Mouse (Mus musculus) CH12.LX (cell line): ENCODE results near the gene Prkch. TPM values are rescaled to one million over a fixed set of nuclear protein-coding genes. Genes with fewer than 3 reads are reported as not detected.

Experiments
- DNase-seq: peaks from one replicate; pipeline ENCODE4 v3.0.0-alpha.2; 2013; ENCODE audit errors: extremely low read depth
- H3K27ac ChIP-seq: 2 replicates; pipeline ENCODE4 v1.5.1; 2012; ENCODE audit warnings: low read depth, mild to moderate bottlenecking, control low read depth, moderate library complexity; ENCODE audit not compliant: insufficient read depth
- H3K27me3 ChIP-seq: replicated peaks from 2 replicates; pipeline ENCODE3; 2012; ENCODE audit warnings: inconsistent platforms
- H3K36me3 ChIP-seq, 2 experiments: replicated peaks in 1 of 2; 2 replicates each; pipeline versions ENCODE3 to v1.6.1; 2012; ENCODE audit warnings: inconsistent platforms in 1 of 2, low read length in 1 of 2, mild to moderate bottlenecking in 1 of 2, mixed read lengths in 1 of 2, moderate library complexity in 1 of 2; ENCODE audit not compliant: control insufficient read depth in 1 of 2, insufficient read depth in 1 of 2
- H3K4me1 ChIP-seq, 2 experiments: 2 replicates each; pipeline ENCODE4 v1.6.1; 2012; ENCODE audit warnings: inconsistent platforms in 1 of 2, moderate library complexity in 1 of 2; ENCODE audit not compliant: insufficient read depth in 2 of 2, control insufficient read depth in 1 of 2
- H3K4me2 ChIP-seq: 2 replicates; pipeline ENCODE4 v1.6.1; 2012; ENCODE audit warnings: low read depth, mild to moderate bottlenecking, control low read depth; ENCODE audit not compliant: poor library complexity, insufficient read depth, severe bottlenecking
- H3K4me3 ChIP-seq, 3 experiments: fragments of 150-350 bp in 1 of 3; sonication (generic) in 1 of 3; replicated peaks in 1 of 3; 2 replicates each; pipeline versions ENCODE3 to v1.5.1; 2011 to 2012; ENCODE audit warnings: low read depth in 2 of 3, low read length in 2 of 3, mild to moderate bottlenecking in 2 of 3, moderate library complexity in 2 of 3, control low read depth in 1 of 3, improper control_type of control experiment in 1 of 3, inconsistent platforms in 1 of 3, mixed read lengths in 1 of 3; ENCODE audit not compliant: poor library complexity in 1 of 3
- H3K79me2 ChIP-seq: replicated peaks from 2 replicates; pipeline ENCODE4 v1.6.1; 2012; ENCODE audit warnings: mild to moderate bottlenecking, moderate library complexity; ENCODE audit not compliant: control insufficient read depth, poor library complexity, insufficient read depth, severe bottlenecking; ENCODE audit errors: extremely low read depth
- H3K9ac ChIP-seq: 2 replicates; pipeline ENCODE4 v1.6.1; 2012; ENCODE audit warnings: low read depth, mild to moderate bottlenecking, control low read depth, moderate library complexity; ENCODE audit not compliant: insufficient read depth
- H3K9me3 ChIP-seq: replicated peaks from 2 replicates; pipeline ENCODE3; 2012; ENCODE audit warnings: low read length, inconsistent platforms, mixed read lengths
- BHLHE40 ChIP-seq: IDR thresholded peaks from 2 replicates; pipeline ENCODE4 v1.6.1; 2011; ENCODE audit warnings: mild to moderate bottlenecking, low read depth, low read length, improper control_type of control experiment
- CTCF ChIP-seq, 2 experiments: IDR thresholded peaks in 1 of 2; conservative IDR thresholded peaks in 1 of 2; 2 replicates each; pipeline ENCODE4 v1.5.1; 2011 to 2012; ENCODE audit warnings: low read depth in 2 of 2, low read length in 2 of 2, improper control_type of control experiment in 1 of 2, inconsistent platforms in 1 of 2, mild to moderate bottlenecking in 1 of 2, moderate library complexity in 1 of 2
- ELF1 ChIP-seq: IDR thresholded peaks from 2 replicates; pipeline ENCODE4 v1.6.1; 2014; ENCODE audit warnings: low read depth, mild to moderate bottlenecking, inconsistent platforms, low read length, improper control_type of control experiment
- ETS1 ChIP-seq: conservative IDR thresholded peaks from 2 replicates; pipeline ENCODE4 v1.6.1; 2012; ENCODE audit warnings: low read depth, mild to moderate bottlenecking, inconsistent platforms, low read length, improper control_type of control experiment, moderate library complexity
- GABPA ChIP-seq: IDR thresholded peaks from 2 replicates; pipeline ENCODE4 v1.6.1; 2012; ENCODE audit warnings: low read depth, low read length, improper control_type of control experiment, inconsistent platforms; ENCODE audit not compliant: insufficient replicate concordance
- IRF4 ChIP-seq: IDR thresholded peaks from 2 replicates; pipeline ENCODE4 v1.6.1; 2014; ENCODE audit warnings: low read depth, mild to moderate bottlenecking, inconsistent platforms, low read length, improper control_type of control experiment
- JUN ChIP-seq: IDR thresholded peaks from 2 replicates; pipeline ENCODE4 v1.6.1; 2011; ENCODE audit warnings: low read depth, mild to moderate bottlenecking, low read length, improper control_type of control experiment, moderate library complexity; ENCODE audit not compliant: insufficient read depth
- MAFK ChIP-seq: IDR thresholded peaks from 2 replicates; pipeline ENCODE4 v1.6.1; 2011; ENCODE audit warnings: low read length, improper control_type of control experiment; ENCODE audit not compliant: insufficient replicate concordance
- MAX ChIP-seq: IDR thresholded peaks from 2 replicates; pipeline ENCODE4 v1.6.1; 2011; ENCODE audit warnings: low read length, improper control_type of control experiment
- MAZ ChIP-seq: IDR thresholded peaks from 2 replicates; pipeline ENCODE4 v1.6.1; 2012; ENCODE audit warnings: low read depth, mild to moderate bottlenecking, inconsistent platforms, low read length, improper control_type of control experiment, moderate library complexity
- MXI1 ChIP-seq: IDR thresholded peaks from 2 replicates; pipeline ENCODE4 v1.6.1; 2011; ENCODE audit warnings: mild to moderate bottlenecking, low read depth, low read length, improper control_type of control experiment
- MYC ChIP-seq: IDR thresholded peaks from 2 replicates; pipeline ENCODE4 v1.6.1; 2011; ENCODE audit warnings: low read depth, mild to moderate bottlenecking, improper control_type of control experiment, low read length
- POLR2A ChIP-seq: IDR thresholded peaks from 2 replicates; pipeline ENCODE4 v1.6.1; 2011; ENCODE audit warnings: low read depth, mild to moderate bottlenecking, improper control_type of control experiment, low read length
- RAD21 ChIP-seq: IDR thresholded peaks from 2 replicates; pipeline ENCODE4 v1.6.1; 2011; ENCODE audit warnings: low read depth, mild to moderate bottlenecking, low read length, improper control_type of control experiment, moderate library complexity
- SIN3A ChIP-seq: IDR thresholded peaks from 2 replicates; pipeline ENCODE4 v1.6.1; 2012; ENCODE audit warnings: low read length, improper control_type of control experiment, inconsistent platforms
- USF1 ChIP-seq: IDR thresholded peaks from 2 replicates; pipeline ENCODE4 v1.6.1; 2014; ENCODE audit warnings: low read depth, mild to moderate bottlenecking, inconsistent platforms, low read length, improper control_type of control experiment
- ZC3H11A ChIP-seq: IDR thresholded peaks from 2 replicates; pipeline ENCODE4 v1.6.1; 2012; ENCODE audit warnings: low read depth, mild to moderate bottlenecking, inconsistent platforms, low read length, improper control_type of control experiment
- ZMIZ1 ChIP-seq: IDR thresholded peaks from 2 replicates; pipeline ENCODE4 v1.6.1; 2012; ENCODE audit warnings: low read depth, mild to moderate bottlenecking, inconsistent platforms, low read length, improper control_type of control experiment
- ZNF384 ChIP-seq: IDR thresholded peaks from 2 replicates; pipeline ENCODE4 v1.6.1; 2012; ENCODE audit warnings: low read depth, low read length, improper control_type of control experiment, inconsistent platforms
- dilution Hi-C: fragments of 300-500 bp; cut with MboI; formaldehyde crosslinking; loops from 2 replicates; pipeline ENCODE4 v1.14.3; 2020; ENCODE audit warnings: low sequenced_read_pairs; ENCODE audit not compliant: extremely low pct_unique_long_range_greater_than_20kb, extremely low pct_ligation_motif_present
- in situ Hi-C: fragments of 300-500 bp; cut with MboI; formaldehyde crosslinking; loops from 3 replicates; pipeline ENCODE4 v1.14.3; 2019; ENCODE audit warnings: low sequenced_read_pairs, low pct_ligation_motif_present, low pct_unique_long_range_greater_than_20kb, mixed read lengths
- polyA plus RNA-seq: library from polyadenylated mRNA; unstranded; fragments of >175 nt; gene quantifications from 2 replicates; pipeline ENCODE4 v1.2.1, GENCODE M21; 2012; ENCODE audit warnings: low read depth; ENCODE audit not compliant: insufficient read length
- total RNA-seq, 2 experiments: library from RNA; depleted of rRNA; stranded (reverse); fragments of 300-350 nt in 1 of 2; fragments of >200 nt in 1 of 2; gene quantifications; 2 replicates each; pipeline ENCODE4 v1.2.3; 2012 to 2014

The Prkch gene
- total and polyA plus RNA-seq, 3 experiments = 0.76 to 2.3 (median 1.8) TPM

DNA sequence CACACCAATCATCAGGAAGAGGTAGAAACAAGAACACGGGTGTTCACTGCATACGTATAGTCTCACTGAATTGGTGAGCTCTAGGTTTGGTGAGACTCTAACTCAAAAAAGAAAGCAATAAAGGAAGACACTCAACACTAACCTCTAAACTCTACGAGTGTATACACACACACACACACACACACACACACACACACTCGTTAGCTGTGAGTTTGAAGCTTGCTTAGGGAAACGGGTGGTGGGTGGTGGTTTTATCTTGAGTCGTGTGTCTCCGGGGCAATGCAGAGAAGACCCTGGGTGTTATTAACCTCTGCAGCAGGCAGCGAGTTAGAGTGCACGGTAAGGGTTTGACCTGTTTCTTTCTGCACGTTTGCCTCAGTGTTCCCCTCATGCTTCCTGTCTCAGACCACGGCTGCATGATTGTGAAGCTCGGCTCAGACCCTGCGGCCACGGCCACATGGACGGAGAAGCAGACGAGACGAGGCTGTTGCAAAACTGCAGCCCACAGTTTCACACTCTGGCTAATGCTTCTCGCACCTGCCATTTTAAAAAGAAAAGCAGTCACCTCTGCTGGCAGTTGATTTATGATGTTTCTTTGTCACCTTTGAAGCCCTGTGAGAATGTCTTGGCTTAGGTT is 72.1 kb downstream of the Prkch start:
- no peak overlapping the region for H3K27ac ChIP-seq
- H3K79me2 ChIP-seq = no peaks in the 10 kb centered on the region
- H3K36me3 ChIP-seq = no peaks in the 10 kb centered on the region
- peaks cover 0 to 3% of the 10 kb centered on the region in 2 experiments; a peak in 1 of 4 replicates for H3K4me1 ChIP-seq
- in situ Hi-C loops (no loop called here), dilution Hi-C loops (no loop called here)
- H3K9ac ChIP-seq = no peak overlapping the region
- DNase-seq = no peak
- peak overlapping the region; percentile 76 for H3K4me2 ChIP-seq
- TF ChIP-seq BHLHE40 (no peak), MAX (0 out of 2 replicates have a peak, but pooled peaks have one; percentile 19)
- no peaks in the 10 kb centered on the region for H3K9me3 ChIP-seq
- no peaks in the 10 kb centered on the region for H3K27me3 ChIP-seq
- peak overlapping the region in 1 of 3 experiments; percentile 22 for H3K4me3 ChIP-seq

DNA sequence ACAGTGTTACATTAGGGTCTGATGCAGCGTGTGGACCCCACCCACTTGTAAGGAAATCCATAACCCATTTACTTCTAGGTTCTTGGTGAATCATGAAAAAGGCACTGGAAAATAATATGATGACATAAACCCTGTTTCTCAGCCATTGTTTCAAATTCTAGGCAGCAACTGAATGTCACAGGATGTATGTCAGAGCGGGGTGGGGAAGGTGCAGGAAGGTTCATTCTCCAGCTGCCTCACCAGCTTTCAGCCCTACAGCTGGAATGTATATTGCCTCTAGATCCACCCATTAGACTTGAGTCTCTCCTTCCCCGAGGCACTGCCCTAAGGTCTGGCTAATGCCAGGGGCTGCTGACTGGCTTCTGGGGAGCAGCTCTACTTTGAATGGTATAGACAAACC is 78.8 kb downstream of the Prkch start:
- Histone ChIP-seq H3K4me2 (no peak overlapping the region), H3K9me3 (no peaks in the 10 kb centered on the region), H3K4me1 (no peaks in the 10 kb centered on the region), H3K27me3 (no peaks in the 10 kb centered on the region), H3K79me2 (no peaks in the 10 kb centered on the region), H3K9ac (no peak overlapping the region), H3K27ac (no peak overlapping the region), H3K4me3 (no peak overlapping the region), H3K36me3 (no peaks in the 10 kb centered on the region)
- no peak for TF ChIP-seq MAFK
- TF ChIP-seq MAZ = no peak
- no peak for TF ChIP-seq ZNF384
- TF ChIP-seq MXI1 = no peak
- no peak for TF ChIP-seq MAX
- TF ChIP-seq POLR2A = no peak
- TF ChIP-seq JUN = no peak
- TF ChIP-seq SIN3A = no peak
- no peak for TF ChIP-seq ZMIZ1
- TF ChIP-seq ETS1 = no peak
- TF ChIP-seq GABPA = no peak
- TF ChIP-seq RAD21 = no peak
- no peak for TF ChIP-seq MYC
- no peak for TF ChIP-seq CTCF (conservative IDR thresholded peaks at IDR 0.05 in 1 of 2, IDR thresholded peaks at IDR 0.05 in 1 of 2; ENCODE audit: low read depth in 2 of 2, low read length in 2 of 2)
- TF ChIP-seq ELF1 = no peak
- TF ChIP-seq ZC3H11A = no peak
- no peak for TF ChIP-seq IRF4
- TF ChIP-seq USF1 = no peak
- no peak for TF ChIP-seq BHLHE40
- in situ Hi-C loops (no loop called here), dilution Hi-C loops (no loop called here)
- DNase-seq = no peak
